Mouse (Mus musculus): ENCODE results near the gene Pgbd5. TPM values are rescaled to one million over a fixed set of nuclear protein-coding genes. Genes with fewer than 3 reads are reported as not detected.

Gene Pgbd5
- polyA plus RNA-seq, 1 experiment from 2014 or later: 1.5 TPM

Other genes with a start within 250 kb of the Pgbd5 start
- 32.9 and 35.6 TPM in 2 replicates for gene Galnt2, start 208.3 kb downstream of the Pgbd5 start, polyA plus RNA-seq (2015; fragmentation: Nextera tagmentation; extraction: Ambion mirVana)
- 23.2 and 23.8 TPM in 2 replicates for gene Cog2, start 81.1 kb upstream of the Pgbd5 start, polyA plus RNA-seq (2015; fragmentation: Nextera tagmentation; extraction: Ambion mirVana)
- 2.1 and 2.6 TPM in 2 replicates for gene Agt, start 130.0 kb upstream of the Pgbd5 start, polyA plus RNA-seq (2015; fragmentation: Nextera tagmentation; extraction: Ambion mirVana)
- gene Capn9, start 136.5 kb upstream of the Pgbd5 start, polyA plus RNA-seq (2015; fragmentation: Nextera tagmentation; extraction: Ambion mirVana): 0.16 and 0.39 TPM in 2 replicates
- gene 2310022B05Rik, start 223.7 kb upstream of the Pgbd5 start, polyA plus RNA-seq (2015; fragmentation: Nextera tagmentation; extraction: Ambion mirVana): 39.3 and 47.7 TPM in 2 replicates